Mouse (Mus musculus): ENCODE results near the gene Mipep. TPM values are rescaled to one million over a fixed set of nuclear protein-coding genes. Genes with fewer than 3 reads are reported as not detected.

Mipep gene
- polyA plus RNA-seq (2012; ENCODE audit: insufficient read depth, low replicate concordance), result 5.9 and 13.6 TPM in 2 replicates

- no peak for TF ChIP-seq FLI1 (IDR thresholded peaks at IDR 0.05; ENCODE audit: low read length)
- no peak for TF ChIP-seq GATA1 (IDR thresholded peaks at IDR 0.05; ENCODE audit: borderline replicate concordance, low read length)
- Histone ChIP-seq H3K4me1 (peaks cover 23% of the 10 kb centered on the region), H3K36me3 (replicated peaks; ENCODE audit: low read length) (peaks cover 19% of the 10 kb centered on the region), H3K9me3 (peaks cover 12% of the 10 kb centered on the region), H3K4me3 (replicated peaks) (peak within 1 kb of the TSS; percentile 95), H3K27me3 (replicated peaks) (peaks cover 5% of the 10 kb centered on the region)
Observed at GRCm38 (mm10) chr14:60784427-60785315, at the start of gene Mipep. Mipep (plus strand) TSS chr14:60784573.

GRCm38 (mm10) chr14:60735206-60735605 is 49.2 kb upstream of the Mipep start:
- Histone ChIP-seq H3K4me3 (replicated peaks) (peak overlapping the region; percentile 77), H3K4me1 (peaks cover 78% of the 10 kb centered on the region), H3K27me3 (replicated peaks) (no peaks in the 10 kb centered on the region), H3K9me3 (no peaks in the 10 kb centered on the region), H3K36me3 (replicated peaks; ENCODE audit: low read length) (no peaks in the 10 kb centered on the region)
- TF ChIP-seq GATA1 (IDR thresholded peaks at IDR 0.05; ENCODE audit: borderline replicate concordance, low read length) (no peak), FLI1 (IDR thresholded peaks at IDR 0.05; ENCODE audit: low read length) (no peak)

GRCm38 (mm10) chr14:60735848-60736547 is 48.4 kb upstream of the Mipep start:
- H3K9me3 ChIP-seq, result no peaks in the 10 kb centered on the region
- H3K36me3 ChIP-seq (replicated peaks; ENCODE audit: low read length), result peaks cover 3% of the 10 kb centered on the region
- peak overlapping the region; percentile 91 for H3K4me3 ChIP-seq (replicated peaks)
- no peaks in the 10 kb centered on the region for H3K27me3 ChIP-seq (replicated peaks)
- peaks cover 86% of the 10 kb centered on the region for H3K4me1 ChIP-seq
- TF ChIP-seq GATA1 (IDR thresholded peaks at IDR 0.05; ENCODE audit: borderline replicate concordance, low read length) (no peak), FLI1 (IDR thresholded peaks at IDR 0.05; ENCODE audit: low read length) (no peak)

- Histone ChIP-seq H3K4me1 (peaks cover 93% of the 10 kb centered on the region), H3K4me3 (replicated peaks) (peak overlapping the region; percentile 91)
Observed at GRCm38 (mm10) chr14:60736591-60737192, 47.7 kb upstream of the Mipep start.

GRCm38 (mm10) chr14:60737202-60737611 is 47.2 kb upstream of the Mipep start:
- Histone ChIP-seq H3K36me3 (replicated peaks; ENCODE audit: low read length) (peaks cover 11% of the 10 kb centered on the region), H3K4me1 (peaks cover 93% of the 10 kb centered on the region), H3K4me3 (replicated peaks) (peak overlapping the region; percentile 91), H3K27me3 (replicated peaks) (no peaks in the 10 kb centered on the region), H3K9me3 (no peaks in the 10 kb centered on the region)
- TF ChIP-seq FLI1 (IDR thresholded peaks at IDR 0.05; ENCODE audit: low read length) (no peak), GATA1 (IDR thresholded peaks at IDR 0.05; ENCODE audit: borderline replicate concordance, low read length) (no peak)

More at GRCm38 (mm10) chr14:60736591-60737192, 47.7 kb upstream of the Mipep start:
- Histone ChIP-seq H3K9me3 (no peaks in the 10 kb centered on the region), H3K36me3 (replicated peaks; ENCODE audit: low read length) (peaks cover 6% of the 10 kb centered on the region), H3K27me3 (replicated peaks) (no peaks in the 10 kb centered on the region)
- TF ChIP-seq GATA1 (IDR thresholded peaks at IDR 0.05; ENCODE audit: borderline replicate concordance, low read length) (no peak), FLI1 (IDR thresholded peaks at IDR 0.05; ENCODE audit: low read length) (peak; percentile 19; the same call in 1 of the 2 replicates)

- no peaks in the 10 kb centered on the region for H3K27me3 ChIP-seq (replicated peaks)
- TF ChIP-seq FLI1 (IDR thresholded peaks at IDR 0.05; ENCODE audit: low read length), result no peak
- TF ChIP-seq GATA1 (IDR thresholded peaks at IDR 0.05; ENCODE audit: borderline replicate concordance, low read length), result no peak
- peaks cover 18% of the 10 kb centered on the region for H3K36me3 ChIP-seq (replicated peaks; ENCODE audit: low read length)
- H3K4me1 ChIP-seq, result peaks cover 89% of the 10 kb centered on the region
- peak overlapping the region; percentile 88 for H3K4me3 ChIP-seq (replicated peaks)
- no peaks in the 10 kb centered on the region for H3K9me3 ChIP-seq
Observed at GRCm38 (mm10) chr14:60738434-60738938, 45.9 kb upstream of the Mipep start.

- TF ChIP-seq FLI1 (IDR thresholded peaks at IDR 0.05; ENCODE audit: low read length), result no peak
- no peak for TF ChIP-seq GATA1 (IDR thresholded peaks at IDR 0.05; ENCODE audit: borderline replicate concordance, low read length)
- Histone ChIP-seq H3K4me1 (peaks cover 88% of the 10 kb centered on the region), H3K4me3 (replicated peaks) (no peak overlapping the region), H3K9me3 (no peaks in the 10 kb centered on the region), H3K36me3 (replicated peaks; ENCODE audit: low read length) (peaks cover 18% of the 10 kb centered on the region), H3K27me3 (replicated peaks) (no peaks in the 10 kb centered on the region)
Observed at GRCm38 (mm10) chr14:60739155-60739554, 45.2 kb upstream of the Mipep start.

- Histone ChIP-seq H3K4me1 (peaks cover 90% of the 10 kb centered on the region), H3K27me3 (replicated peaks) (no peaks in the 10 kb centered on the region), H3K9me3 (no peaks in the 10 kb centered on the region), H3K4me3 (replicated peaks) (peak overlapping the region; percentile 7), H3K36me3 (replicated peaks; ENCODE audit: low read length) (peaks cover 18% of the 10 kb centered on the region)
- TF ChIP-seq GATA1 (IDR thresholded peaks at IDR 0.05; ENCODE audit: borderline replicate concordance, low read length), result no peak
- TF ChIP-seq FLI1 (IDR thresholded peaks at IDR 0.05; ENCODE audit: low read length), result no peak
Observed at GRCm38 (mm10) chr14:60739616-60740015, 44.8 kb upstream of the Mipep start.

- Histone ChIP-seq H3K9me3 (no peaks in the 10 kb centered on the region), H3K36me3 (replicated peaks; ENCODE audit: low read length) (peaks cover 20% of the 10 kb centered on the region), H3K27me3 (replicated peaks) (no peaks in the 10 kb centered on the region), H3K4me3 (replicated peaks) (no peak overlapping the region), H3K4me1 (peaks cover 90% of the 10 kb centered on the region)
- TF ChIP-seq GATA1 (IDR thresholded peaks at IDR 0.05; ENCODE audit: borderline replicate concordance, low read length), result no peak
- TF ChIP-seq FLI1 (IDR thresholded peaks at IDR 0.05; ENCODE audit: low read length), result no peak
Observed at GRCm38 (mm10) chr14:60740507-60740906, 43.9 kb upstream of the Mipep start.
